Mouse (Mus musculus) lung, embryonic 15.5 days (tissue): ENCODE results near the gene Rasl11a. TPM values are rescaled to one million over a fixed set of nuclear protein-coding genes. Genes with fewer than 3 reads are reported as not detected.

Experiments
- ATAC-seq: fragments of 200-750 bp; cut with Nextera tagmentation; 2 replicates; pipeline ENCODE4 v1.8.0; 2017; ENCODE audit warnings: moderate number of reproducible peaks, borderline replicate concordance; ENCODE audit not compliant: low FRiP score, low TSS enrichment; ENCODE audit errors: extremely low read depth
- H3K27ac ChIP-seq: fragments of 300-500 bp; sonication (generic); 2 replicates; pipeline ENCODE4 v1.5.1; 2015; ENCODE audit warnings: moderate library complexity, mild to moderate bottlenecking, inconsistent platforms
- H3K27me3 ChIP-seq: fragments of 300-500 bp; sonication (generic); 2 replicates; pipeline ENCODE4 v1.6.1; 2015; ENCODE audit warnings: inconsistent platforms
- H3K36me3 ChIP-seq: fragments of 300-500 bp; sonication (generic); 2 replicates; pipeline ENCODE4 v1.6.1; 2015; ENCODE audit warnings: inconsistent platforms
- H3K4me1 ChIP-seq: fragments of 300-500 bp; sonication (generic); 2 replicates; pipeline ENCODE4 v1.6.1; 2015; ENCODE audit warnings: inconsistent platforms
- H3K4me2 ChIP-seq: fragments of 300-500 bp; sonication (generic); 2 replicates; pipeline ENCODE4 v1.6.1; 2015; ENCODE audit warnings: inconsistent platforms, mild to moderate bottlenecking, moderate library complexity
- H3K4me3 ChIP-seq: fragments of 300-500 bp; sonication (generic); 2 replicates; pipeline ENCODE4 v1.5.1; 2015; ENCODE audit warnings: mild to moderate bottlenecking, inconsistent platforms
- H3K9ac ChIP-seq: fragments of 300-500 bp; sonication (generic); 2 replicates; pipeline ENCODE4 v1.6.1; 2015; ENCODE audit warnings: inconsistent platforms
- H3K9me3 ChIP-seq: fragments of 300-500 bp; sonication (generic); 2 replicates; pipeline ENCODE4 v1.6.1; 2016; ENCODE audit warnings: inconsistent platforms
- WGBS: fragments of 180-500 bp; shearing (Covaris S2); methylation state at CpG from one replicate; pipeline ENCODE4 v1.1.7; 2015; 5-methylcytosine and 5-hydroxymethylcytosine counted together
- polyA plus RNA-seq: library from polyadenylated mRNA; unstranded; fragments of >200 nt; fragmentation: Nextera tagmentation; extraction: Ambion mirVana; gene quantifications from 2 replicates; pipeline ENCODE4 v1.2.1, GENCODE M21; 2015

Rasl11a gene
- polyA plus RNA-seq: 24.8 and 25.7 TPM in 2 replicates

GRCm38 (mm10) chr5:146844945-146845365 is at the start of gene Rasl11a:
Gene Rasl11a (plus strand): TSS chr5:146845071.
- Histone ChIP-seq H3K4me3 (peak within 1 kb of the TSS; percentile 76), H3K27ac (peak within 1 kb of the TSS; percentile 75), H3K27me3 (no peaks in the 10 kb centered on the region), H3K4me1 (peaks cover 29% of the 10 kb centered on the region), H3K36me3 (no peaks in the 10 kb centered on the region), H3K9ac (peak within 1 kb of the TSS; percentile 62), H3K4me2 (peak within 1 kb of the TSS; percentile 99), H3K9me3 (no peaks in the 10 kb centered on the region)
- under 1% methylated on average over 40 of the region's 40 CpGs for WGBS
- peak; percentile 91 for ATAC-seq

GRCm38 (mm10) chr5:146795728-146796127 is 49.1 kb upstream of the Rasl11a start:
- 77% methylated on average over 13 of the region's 13 CpGs for WGBS
- no peaks in the 10 kb centered on the region for H3K9me3 ChIP-seq
- peaks cover 33% of the 10 kb centered on the region for H3K4me1 ChIP-seq
- H3K9ac ChIP-seq: no peak overlapping the region
- no peaks in the 10 kb centered on the region for H3K27me3 ChIP-seq
- H3K36me3 ChIP-seq: no peaks in the 10 kb centered on the region
- H3K4me3 ChIP-seq: no peak overlapping the region
- ATAC-seq: no peak
- no peak overlapping the region for H3K4me2 ChIP-seq
- no peak overlapping the region for H3K27ac ChIP-seq

- Histone ChIP-seq H3K4me1 (peaks cover 10% of the 10 kb centered on the region), H3K4me2 (no peak overlapping the region), H3K36me3 (no peaks in the 10 kb centered on the region), H3K27me3 (no peaks in the 10 kb centered on the region), H3K9ac (no peak overlapping the region), H3K9me3 (no peaks in the 10 kb centered on the region), H3K27ac (no peak overlapping the region), H3K4me3 (no peak overlapping the region)
- WGBS: 47% methylated on average over 9 of the region's 9 CpGs
- ATAC-seq: no peak
Observed at GRCm38 (mm10) chr5:146798031-146798430, 46.8 kb upstream of the Rasl11a start.

GRCm38 (mm10) chr5:146806004-146806430 is 38.9 kb upstream of the Rasl11a start:
- no peak overlapping the region for H3K4me2 ChIP-seq
- H3K27ac ChIP-seq: no peak overlapping the region
- H3K4me1 ChIP-seq: no peaks in the 10 kb centered on the region
- WGBS: 68% methylated on average over 8 of the region's 8 CpGs
- no peaks in the 10 kb centered on the region for H3K9me3 ChIP-seq
- H3K4me3 ChIP-seq: no peak overlapping the region
- H3K27me3 ChIP-seq: no peaks in the 10 kb centered on the region
- no peaks in the 10 kb centered on the region for H3K36me3 ChIP-seq
- no peak for ATAC-seq
- no peak overlapping the region for H3K9ac ChIP-seq

- Histone ChIP-seq H3K27ac (no peak overlapping the region), H3K4me2 (no peak overlapping the region), H3K36me3 (no peaks in the 10 kb centered on the region), H3K9me3 (no peaks in the 10 kb centered on the region), H3K4me3 (no peak overlapping the region), H3K9ac (no peak overlapping the region), H3K4me1 (no peaks in the 10 kb centered on the region), H3K27me3 (no peaks in the 10 kb centered on the region)
- ATAC-seq: no peak
- 67% methylated on average over 5 of the region's 5 CpGs for WGBS
Observed at GRCm38 (mm10) chr5:146809951-146810350, 34.9 kb upstream of the Rasl11a start.

- no peak for ATAC-seq
- H3K4me1 ChIP-seq: no peaks in the 10 kb centered on the region
- no peaks in the 10 kb centered on the region for H3K36me3 ChIP-seq
- no peaks in the 10 kb centered on the region for H3K27me3 ChIP-seq
- no peak overlapping the region for H3K9ac ChIP-seq
- H3K4me2 ChIP-seq: no peak overlapping the region
- no peak overlapping the region for H3K27ac ChIP-seq
- H3K9me3 ChIP-seq: no peaks in the 10 kb centered on the region
- no peak overlapping the region for H3K4me3 ChIP-seq
- WGBS: 84% methylated on average over 5 of the region's 5 CpGs
Observed at GRCm38 (mm10) chr5:146812866-146813265, 32.0 kb upstream of the Rasl11a start.

DNA sequence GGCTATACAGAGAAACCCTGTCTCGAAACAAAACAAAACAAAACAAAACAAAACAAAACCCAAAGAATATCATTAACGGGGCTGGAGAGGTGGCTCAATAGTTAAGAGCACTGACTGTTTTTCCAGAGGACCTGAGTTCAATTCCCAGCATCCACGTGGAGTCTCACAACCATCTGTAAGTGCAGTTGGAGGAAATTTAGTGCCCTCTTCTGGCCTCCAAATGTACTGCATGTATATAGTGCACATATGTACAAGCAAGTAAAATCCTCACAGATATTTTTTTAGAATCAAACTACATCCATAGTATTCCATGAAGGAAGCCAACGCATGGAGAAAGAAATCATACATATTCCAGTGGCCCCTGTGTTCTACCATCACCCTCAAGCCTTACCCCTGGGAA is 31.4 kb upstream of the Rasl11a start:
- no peak for ATAC-seq
- H3K4me3 ChIP-seq: no peak overlapping the region
- H3K9me3 ChIP-seq: no peaks in the 10 kb centered on the region
- 81% methylated on average over 4 of the region's 4 CpGs for WGBS
- H3K4me2 ChIP-seq: no peak overlapping the region
- no peaks in the 10 kb centered on the region for H3K27me3 ChIP-seq
- no peaks in the 10 kb centered on the region for H3K4me1 ChIP-seq
- no peaks in the 10 kb centered on the region for H3K36me3 ChIP-seq
- H3K9ac ChIP-seq: no peak overlapping the region
- H3K27ac ChIP-seq: no peak overlapping the region

- no peak overlapping the region for H3K4me2 ChIP-seq
- 0 out of 2 replicates have a peak, but pooled peaks cover 8% of the 10 kb centered on the region for H3K4me1 ChIP-seq
- H3K36me3 ChIP-seq: no peaks in the 10 kb centered on the region
- 81% methylated on average over 4 of the region's 4 CpGs for WGBS
- H3K4me3 ChIP-seq: no peak overlapping the region
- H3K9ac ChIP-seq: no peak overlapping the region
- no peak overlapping the region for H3K27ac ChIP-seq
- H3K27me3 ChIP-seq: no peaks in the 10 kb centered on the region
- ATAC-seq: no peak
- no peaks in the 10 kb centered on the region for H3K9me3 ChIP-seq
Observed at GRCm38 (mm10) chr5:146815394-146815793, 29.5 kb upstream of the Rasl11a start.

- Histone ChIP-seq H3K9me3 (no peaks in the 10 kb centered on the region), H3K27ac (no peak overlapping the region), H3K36me3 (no peaks in the 10 kb centered on the region), H3K4me3 (no peak overlapping the region), H3K9ac (no peak overlapping the region), H3K27me3 (no peaks in the 10 kb centered on the region), H3K4me1 (0 out of 2 replicates have a peak, but pooled peaks cover 8% of the 10 kb centered on the region), H3K4me2 (no peak overlapping the region)
- no peak for ATAC-seq
- WGBS: 75% methylated on average over 8 of the region's 8 CpGs
Observed at GRCm38 (mm10) chr5:146817583-146817982, 27.3 kb upstream of the Rasl11a start.

- WGBS: 61% methylated on average over 8 of the region's 8 CpGs
- H3K27me3 ChIP-seq: no peaks in the 10 kb centered on the region
- no peaks in the 10 kb centered on the region for H3K36me3 ChIP-seq
- ATAC-seq: no peak
- H3K4me1 ChIP-seq: 0 out of 2 replicates have a peak, but pooled peaks cover 8% of the 10 kb centered on the region
- H3K9me3 ChIP-seq: no peaks in the 10 kb centered on the region
- no peak overlapping the region for H3K9ac ChIP-seq
- no peak overlapping the region for H3K27ac ChIP-seq
- H3K4me2 ChIP-seq: no peak overlapping the region
- H3K4me3 ChIP-seq: no peak overlapping the region
Observed at GRCm38 (mm10) chr5:146818906-146819623, 25.8 kb upstream of the Rasl11a start.

- no peak overlapping the region for H3K27ac ChIP-seq
- 71% methylated on average over 5 of the region's 5 CpGs for WGBS
- ATAC-seq: no peak
- H3K9me3 ChIP-seq: no peaks in the 10 kb centered on the region
- H3K4me1 ChIP-seq: peaks cover 15% of the 10 kb centered on the region; the same call in 1 of the 2 replicates
- H3K36me3 ChIP-seq: no peaks in the 10 kb centered on the region
- H3K27me3 ChIP-seq: no peaks in the 10 kb centered on the region
- H3K4me3 ChIP-seq: no peak overlapping the region
- H3K4me2 ChIP-seq: no peak overlapping the region
- no peak overlapping the region for H3K9ac ChIP-seq
Observed at GRCm38 (mm10) chr5:146823005-146823404, 21.9 kb upstream of the Rasl11a start.

DNA sequence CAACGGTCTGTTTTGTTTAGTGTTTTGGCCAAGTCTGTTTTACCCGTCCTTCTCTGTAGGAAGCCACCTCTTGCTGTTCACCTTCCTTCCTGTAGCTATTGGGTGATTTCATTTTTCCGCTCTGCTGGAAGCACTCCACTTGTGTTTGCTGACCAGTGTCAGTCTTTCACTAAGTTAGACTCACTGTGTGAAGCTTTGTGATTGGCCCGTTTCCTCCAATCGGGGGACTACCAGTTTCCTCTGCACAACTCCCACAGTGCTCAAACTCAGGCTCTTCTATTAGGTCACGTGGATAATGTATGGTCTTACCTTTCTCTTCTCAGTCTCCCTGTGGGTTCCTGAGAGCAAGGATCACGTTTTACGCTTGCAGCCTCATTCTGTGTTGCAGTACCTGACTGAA is 15.3 kb upstream of the Rasl11a start:
- Histone ChIP-seq H3K9me3 (no peaks in the 10 kb centered on the region), H3K36me3 (peaks cover 1% of the 10 kb centered on the region), H3K4me1 (peaks cover 14% of the 10 kb centered on the region), H3K4me2 (no peak overlapping the region; the same call in 1 of the 2 replicates), H3K9ac (no peak overlapping the region), H3K27me3 (no peaks in the 10 kb centered on the region), H3K27ac (no peak overlapping the region), H3K4me3 (no peak overlapping the region)
- WGBS: 31% methylated on average over 8 of the region's 8 CpGs
- ATAC-seq: no peak
